Mouse (Mus musculus): ENCODE measurements at regions not wholly inside any gene's neighbourhood (a gene's known extent, or its start where the extent isn't known, plus 50 kb on each side); places are given as distances from the start of the nearest gene placed in this dataset.

GRCm38 (mm10) chr2:94219421-94219820, 61.7 kb upstream of the Hsd17b12 start:
- Histone ChIP-seq H3K9ac (no peak overlapping the region), H3K27ac (ENCODE audit: low read depth, low read length) (no peak overlapping the region), H3K9me3 (ENCODE audit: low read length) (no peaks in the 10 kb centered on the region), H3K4me2 (ENCODE audit: low read depth) (no peak overlapping the region), H3K4me1 (ENCODE audit: insufficient read depth) (no peaks in the 10 kb centered on the region), H3K4me3 (ENCODE audit: low read depth, low read length) (no peak overlapping the region), H3K36me3 (ENCODE audit: insufficient read depth) (no peaks in the 10 kb centered on the region), H3K27me3 (ENCODE audit: insufficient read depth, low read length) (no peaks in the 10 kb centered on the region)
- DNase-seq = no peak
- WGBS = 81% methylated on average over 5 of the region's 5 CpGs
- no peak for ATAC-seq
- no peak for TF ChIP-seq CTCF (IDR thresholded peaks at IDR 0.05; ENCODE audit: low read depth)

- Histone ChIP-seq H3K27ac (ENCODE audit: low read depth, low read length) (no peak overlapping the region), H3K4me2 (ENCODE audit: low read depth) (no peak overlapping the region), H3K4me3 (ENCODE audit: low read depth, low read length) (no peak overlapping the region), H3K9ac (no peak overlapping the region), H3K36me3 (ENCODE audit: insufficient read depth) (no peaks in the 10 kb centered on the region), H3K9me3 (ENCODE audit: low read length) (no peaks in the 10 kb centered on the region), H3K27me3 (ENCODE audit: insufficient read depth, low read length) (no peaks in the 10 kb centered on the region), H3K4me1 (ENCODE audit: insufficient read depth) (no peaks in the 10 kb centered on the region)
- ATAC-seq (no peak), DNase-seq (no peak)
- TF ChIP-seq CTCF (IDR thresholded peaks at IDR 0.05; ENCODE audit: low read depth) = no peak
- 90% methylated on average over 3 of the region's 3 CpGs for WGBS
Measured at GRCm38 (mm10) chr2:94217481-94217880, 59.7 kb upstream of the Hsd17b12 start.

- Histone ChIP-seq H3K4me2 (ENCODE audit: low read depth) (no peak overlapping the region), H3K4me1 (ENCODE audit: insufficient read depth) (no peaks in the 10 kb centered on the region), H3K9ac (no peak overlapping the region), H3K9me3 (ENCODE audit: low read length) (no peaks in the 10 kb centered on the region), H3K27me3 (ENCODE audit: insufficient read depth, low read length) (no peaks in the 10 kb centered on the region), H3K4me3 (ENCODE audit: low read depth, low read length) (no peak overlapping the region), H3K36me3 (ENCODE audit: insufficient read depth) (no peaks in the 10 kb centered on the region), H3K27ac (ENCODE audit: low read depth, low read length) (no peak overlapping the region)
- 68% methylated on average over 3 of the region's 3 CpGs for WGBS
- TF ChIP-seq CTCF (IDR thresholded peaks at IDR 0.05; ENCODE audit: low read depth) = no peak
- DNase-seq (no peak), ATAC-seq (no peak)
Measured at GRCm38 (mm10) chr2:94215455-94215854, 57.7 kb upstream of the Hsd17b12 start.

MicroRNAs encoded in the stretch of these regions (microRNA counts, 519-probe panel; counts per million panel counts)
- microRNA mmu-miR-129-3p (5,614 counts per million, percentile 77 among the panel's probes with 10 or more counts), microRNA mmu-miR-129-5p (3,831 counts per million, percentile 42 among the panel's probes with 10 or more counts)

Small RNAs in the stretch of these regions (microRNA-seq; reads per million reads assigned to microRNA genes)
- 0.77 to 0.85 reads per million in 2 experiments for gene Mir129-2
- gene Mir129b = 0 reads per million in 2 experiments
